Mouse (Mus musculus) testis, adult 2 months (tissue): ENCODE measurements around the gene Krtcap3.

Experiments used
- CTCF ChIP-seq: fragments of 200-500 bp; IDR thresholded peaks from 2 replicates; pipeline ENCODE4 v1.5.1; 2012; ENCODE audit warnings: low read depth, mild to moderate bottlenecking, inconsistent platforms, low read length, moderate library complexity; ENCODE audit not compliant: control insufficient read depth, insufficient read depth, insufficient replicate concordance
- POLR2A ChIP-seq: fragments of 200-500 bp; IDR thresholded peaks from 2 replicates; pipeline ENCODE4 v1.6.1; 2012; ENCODE audit warnings: low read depth, mild to moderate bottlenecking, inconsistent platforms, low read length, moderate library complexity; ENCODE audit not compliant: control insufficient read depth

GRCm38 (mm10) chr5:31253806-31254205 is 2.3 kb downstream of the Krtcap3 start:
- no peak for TF ChIP-seq CTCF
- TF ChIP-seq POLR2A: no peak
